Mouse (Mus musculus) yolk sac, embryonic 10.5 days (tissue): ENCODE data around the gene Igsf9b.

Experiments
- DNase-seq: peaks from one replicate; pipeline ENCODE4 v3.0.0-alpha.2; 2017; ENCODE audit warnings: low spot score

Gene Igsf9b

DNA sequence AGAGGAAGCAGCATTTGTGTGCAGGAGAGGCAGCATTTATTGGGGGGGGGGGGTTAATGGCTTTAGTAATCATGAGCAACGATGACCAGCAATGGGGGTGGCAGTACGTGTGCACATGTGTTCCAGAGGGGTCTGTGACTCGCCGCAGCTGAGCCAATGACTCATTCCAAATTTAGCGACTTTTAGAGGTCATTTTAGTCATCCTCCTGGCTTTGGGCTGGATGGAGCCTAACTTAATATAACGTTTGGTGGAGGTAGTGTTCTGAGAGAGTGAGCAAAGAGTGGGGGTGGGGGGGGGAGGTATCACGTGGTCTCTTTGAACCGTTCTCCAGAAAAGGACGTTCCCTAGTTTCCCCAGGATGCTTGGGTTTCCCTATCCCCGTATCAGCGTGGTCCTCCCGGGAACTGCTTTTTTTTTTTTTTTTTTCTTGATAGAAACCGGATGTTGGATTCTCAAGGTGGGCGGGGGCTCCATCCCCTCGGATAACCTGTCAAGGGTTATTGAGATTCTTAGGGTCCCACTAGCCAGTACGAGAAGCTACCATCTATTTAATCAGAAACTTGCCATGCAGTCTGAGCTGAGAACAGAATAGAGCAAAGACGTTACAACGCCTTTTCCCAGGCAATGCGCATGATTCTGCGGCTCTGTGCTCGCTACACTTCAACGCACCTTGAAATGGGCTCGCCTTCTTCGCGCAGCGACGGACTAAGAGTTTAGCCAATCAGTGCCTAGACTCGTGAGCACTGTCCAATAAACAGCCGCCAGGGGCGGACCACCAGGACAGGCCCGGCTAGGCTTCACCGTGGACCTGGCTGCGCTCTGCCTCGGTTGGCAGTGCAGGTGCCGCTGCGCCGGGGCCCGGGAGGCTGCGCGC lies at the start of gene Igsf9b:
Gene Igsf9b (plus strand): TSS at position 794 of the 875 bp plus-strand sequence.
- DNase-seq = peak; percentile 85

DNA sequence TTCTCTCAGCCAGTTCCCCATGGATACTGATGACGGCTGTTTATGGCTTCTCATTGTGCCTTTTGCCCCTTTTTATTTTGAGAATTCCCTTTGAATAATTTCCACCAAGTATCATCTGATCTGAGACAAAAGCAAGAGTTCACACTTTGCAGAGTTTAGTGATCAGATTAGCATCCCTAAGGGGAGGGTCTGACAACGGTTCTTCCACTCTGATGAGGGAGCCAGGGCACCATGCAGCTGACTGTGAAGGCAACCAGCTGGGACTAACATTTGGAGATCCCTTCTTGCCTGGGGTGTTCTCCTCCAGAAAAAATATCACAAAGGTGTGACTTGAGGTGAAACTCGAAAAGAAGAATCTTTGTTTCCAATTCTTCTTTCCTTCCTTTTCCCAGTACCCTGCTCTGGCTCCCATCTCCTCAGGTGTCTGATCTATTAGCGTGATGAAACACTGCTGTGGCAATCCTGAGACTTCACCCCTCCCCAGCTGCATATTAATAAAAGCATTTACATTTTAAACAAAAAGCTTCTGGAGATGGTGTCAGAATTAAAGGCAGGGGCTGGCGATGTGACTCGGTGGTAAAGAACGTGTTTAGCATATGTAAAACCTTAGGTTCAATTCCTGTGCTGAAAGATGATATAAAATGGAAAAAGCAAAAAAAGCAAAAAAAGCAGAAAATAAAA lies 46.8 kb upstream of the Igsf9b start:
- DNase-seq = no peak

DNA sequence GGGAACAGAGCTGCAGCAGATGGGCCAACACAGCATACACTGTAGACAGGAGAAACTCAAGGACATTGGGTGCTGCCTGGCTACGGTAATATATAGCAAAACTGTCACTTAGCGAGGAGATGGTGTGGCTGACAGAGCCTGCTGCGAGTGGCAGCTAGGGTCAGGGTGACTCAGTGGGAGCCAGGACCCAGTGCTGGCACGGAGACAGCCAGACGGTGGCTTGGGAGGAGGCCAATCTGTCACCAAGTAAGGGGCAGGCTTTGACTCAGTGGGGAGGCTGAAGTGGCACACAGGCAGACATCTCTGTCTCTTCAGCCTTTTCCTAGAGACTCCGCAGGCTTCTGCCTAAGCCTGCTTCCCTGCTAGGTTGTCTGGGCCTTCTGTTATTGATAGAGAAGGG lies 42.5 kb upstream of the Igsf9b start:
- no peak for DNase-seq

DNA sequence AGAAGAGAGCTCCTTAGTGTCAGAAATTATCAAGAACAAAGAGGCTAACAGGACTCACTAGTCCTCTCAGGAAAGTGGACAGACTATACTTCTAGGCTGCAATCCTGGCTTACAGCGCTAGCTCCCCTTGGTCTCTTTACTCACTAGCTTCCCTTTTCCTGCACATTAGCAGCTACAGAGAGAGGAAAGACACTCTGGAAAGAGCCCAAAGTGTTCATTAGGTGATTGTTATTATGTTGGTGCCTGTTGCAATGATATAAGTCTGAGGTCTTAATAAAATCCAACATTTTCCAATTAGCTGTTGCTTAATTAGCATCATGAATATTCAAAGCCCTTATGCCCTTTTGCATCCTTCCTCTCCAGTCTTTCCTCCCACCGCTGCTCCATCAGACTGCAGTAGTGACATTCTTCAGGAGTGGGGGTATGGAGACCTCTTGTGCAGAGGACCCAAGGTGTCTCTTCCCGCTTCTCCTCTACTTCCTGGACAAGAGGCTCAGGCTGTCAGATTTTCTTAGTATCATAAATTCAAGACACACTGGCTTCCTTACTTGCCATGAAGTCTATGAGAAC lies 38.5 kb upstream of the Igsf9b start:
- DNase-seq = no peak

DNA sequence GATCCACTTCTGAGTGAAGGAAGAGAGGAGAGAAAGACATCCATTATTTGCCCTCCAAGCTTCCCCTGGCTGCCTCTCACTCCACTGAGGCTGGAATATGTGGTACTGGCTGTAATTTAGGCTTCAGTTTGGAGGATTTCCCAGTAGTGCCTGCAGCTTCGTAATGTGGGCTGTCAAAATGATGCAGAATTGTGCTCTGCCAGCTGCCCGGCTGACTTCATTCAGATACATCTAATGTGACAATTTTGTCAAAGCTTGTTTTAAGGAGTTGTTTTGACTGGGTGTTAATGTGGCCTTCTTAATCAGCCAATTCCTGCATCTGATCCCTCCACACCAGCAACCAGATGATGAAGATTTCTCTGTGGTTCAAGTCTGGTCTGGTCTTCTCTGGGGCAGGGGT lies 37.1 kb upstream of the Igsf9b start:
- no peak for DNase-seq

DNA sequence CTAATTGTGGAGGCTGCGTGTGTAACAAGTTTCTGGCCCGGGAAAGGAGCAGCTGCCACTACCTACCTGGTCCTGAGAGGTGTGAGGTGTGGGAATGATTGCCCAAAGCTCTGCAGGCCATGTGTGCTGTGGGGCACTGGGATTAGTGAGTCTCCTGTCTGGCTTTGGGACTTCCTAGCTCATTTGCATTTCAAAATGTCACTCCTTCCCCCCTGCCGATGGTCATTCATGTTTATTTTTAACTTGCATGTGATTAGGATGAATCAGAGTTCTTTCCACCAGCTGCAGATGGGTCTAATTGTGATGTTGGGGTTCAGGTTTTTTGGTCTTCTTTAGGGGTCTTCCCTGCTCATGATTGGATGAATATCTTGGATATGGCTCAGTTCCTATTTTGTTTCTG lies 34.0 kb upstream of the Igsf9b start:
- no peak for DNase-seq

DNA sequence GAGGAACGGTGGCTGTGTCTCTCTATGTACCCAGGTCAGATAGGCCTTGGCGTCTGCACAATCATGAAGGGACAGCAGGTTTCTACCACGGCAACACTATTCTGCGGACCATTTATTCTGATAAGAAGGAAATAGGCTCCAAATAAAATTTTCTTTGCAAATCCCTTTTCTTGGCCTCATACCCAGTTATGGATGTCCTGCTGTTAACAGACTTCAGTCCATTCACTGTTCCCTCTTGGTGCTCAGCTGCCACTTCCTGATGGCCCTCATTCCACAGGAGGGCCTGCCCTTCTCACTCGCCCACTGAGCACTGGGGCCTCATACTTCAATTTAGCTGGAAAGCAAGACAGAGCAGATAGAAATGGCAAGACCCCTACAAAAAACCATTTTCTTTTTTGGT lies 31.1 kb upstream of the Igsf9b start:
- DNase-seq = no peak

DNA sequence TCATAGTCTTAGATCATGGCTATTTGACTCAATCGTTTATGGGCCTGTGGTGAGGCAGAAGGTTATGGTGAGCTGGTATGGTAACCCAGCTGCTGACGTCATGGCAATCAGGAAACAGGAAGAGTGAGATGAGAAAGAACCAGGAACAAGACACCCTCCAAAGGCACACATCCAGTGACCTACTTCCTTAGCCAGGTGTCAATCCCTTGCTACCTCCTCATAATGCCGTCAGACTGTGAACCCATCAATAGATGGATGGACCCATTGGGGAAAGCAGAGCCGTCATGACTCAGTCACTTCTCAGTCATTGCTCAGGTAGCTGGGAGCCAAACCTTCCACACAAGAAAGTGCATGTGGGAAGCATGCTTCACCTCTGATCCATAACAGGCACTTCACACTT lies 30.5 kb upstream of the Igsf9b start:
- no peak for DNase-seq

DNA sequence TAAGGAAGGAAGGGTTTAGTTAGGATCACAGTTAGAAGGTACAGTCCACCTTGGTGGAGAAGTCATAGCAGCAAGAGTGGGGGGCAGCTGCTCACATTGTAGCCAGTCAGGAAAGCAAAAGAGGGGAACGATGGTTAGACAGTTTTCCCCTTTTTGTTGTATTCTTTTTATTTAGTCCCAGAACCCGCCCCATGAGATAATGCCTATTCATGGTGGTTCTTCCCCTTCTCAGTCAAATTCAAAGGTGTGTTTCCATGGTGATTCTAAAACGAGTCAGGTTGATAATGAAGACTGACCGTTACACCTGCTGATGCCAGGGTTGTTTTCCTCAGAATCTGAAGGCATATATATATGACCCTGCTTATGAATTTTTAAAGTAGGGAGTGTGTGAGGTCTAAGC lies 29.7 kb upstream of the Igsf9b start:
- DNase-seq = no peak

DNA sequence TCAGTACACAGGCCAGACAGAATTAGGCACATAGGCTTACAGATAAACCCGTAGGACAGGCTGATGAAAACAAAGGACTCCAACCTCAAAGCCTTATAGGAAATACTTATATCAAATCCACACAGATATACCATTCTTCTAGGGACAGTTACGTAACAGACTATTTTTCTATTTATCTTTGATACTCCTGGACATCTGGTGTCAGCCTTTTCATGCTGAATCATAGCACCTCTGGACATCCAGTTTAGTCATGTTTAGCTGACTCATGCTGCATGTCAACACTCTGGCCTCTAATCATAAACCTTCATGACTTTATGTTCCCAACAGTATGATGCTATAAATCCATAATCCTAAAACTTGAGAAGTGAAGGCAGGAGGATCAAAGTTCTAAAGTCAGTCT lies 29.1 kb upstream of the Igsf9b start:
- no peak for DNase-seq

DNA sequence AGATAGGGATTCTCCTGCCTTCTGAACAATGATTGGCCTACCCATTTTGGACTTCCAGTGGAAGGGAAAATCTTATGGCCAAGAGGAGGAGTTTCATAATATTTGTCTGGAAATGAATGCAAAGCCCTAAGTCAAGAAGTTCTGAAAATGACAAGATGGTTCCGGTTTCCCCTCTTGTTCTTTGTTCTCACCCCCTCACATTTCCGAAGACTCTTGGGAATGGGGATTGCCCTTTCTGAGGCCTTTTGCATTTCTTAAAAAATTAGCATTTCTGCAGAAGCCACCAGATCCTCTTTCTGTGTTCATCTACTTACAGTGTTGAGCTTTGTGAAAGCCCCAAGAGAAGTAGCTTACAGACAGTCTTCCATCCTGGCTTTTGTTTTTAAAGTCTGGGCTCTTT lies 27.1 kb upstream of the Igsf9b start:
- DNase-seq = no peak

DNA sequence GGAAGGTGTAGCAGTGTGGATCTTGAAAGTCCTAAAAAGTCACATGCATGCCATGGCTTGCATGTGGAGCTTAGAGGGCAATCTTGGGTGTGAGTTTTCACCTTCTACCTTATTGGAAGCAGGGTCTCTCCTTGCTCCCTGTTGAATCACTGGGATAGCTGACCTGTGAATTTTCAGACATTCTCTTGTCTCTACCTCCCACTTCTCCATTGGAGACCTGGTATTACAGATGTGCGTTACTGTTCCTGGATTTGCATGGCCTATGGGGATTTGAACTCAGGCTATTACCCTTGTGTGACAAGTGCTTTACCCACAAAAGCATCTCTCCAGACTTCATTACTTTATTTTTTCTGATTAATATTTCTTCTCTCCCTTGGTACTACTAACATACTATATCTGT lies 26.1 kb upstream of the Igsf9b start:
- no peak for DNase-seq

DNA sequence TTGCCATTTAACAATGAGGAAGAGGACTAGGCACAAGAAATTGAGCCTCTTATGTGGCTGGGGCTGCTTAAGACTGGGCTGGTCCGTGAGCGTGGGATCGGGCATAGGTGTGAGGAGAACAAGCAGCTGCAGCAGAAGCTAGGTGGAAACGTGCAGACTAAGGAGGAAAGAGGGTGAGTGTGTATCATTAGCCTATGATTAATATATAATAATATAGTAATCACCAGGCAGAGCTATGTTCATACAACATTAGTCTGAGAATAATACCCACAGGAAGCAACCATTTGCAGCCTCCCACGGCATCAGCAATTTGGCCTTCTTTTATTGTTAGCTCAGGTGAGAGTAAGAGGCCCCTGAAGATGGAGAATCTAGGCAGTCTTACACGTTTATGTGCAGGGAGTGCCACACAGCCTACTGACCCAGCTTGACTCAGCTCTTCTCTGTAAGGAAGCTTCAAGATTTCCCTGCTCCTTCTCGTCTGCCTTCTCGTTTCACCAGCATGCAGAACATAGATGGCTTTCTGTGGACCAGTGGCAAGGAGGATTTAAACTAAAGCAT lies 22.6 kb upstream of the Igsf9b start:
- no peak for DNase-seq

DNA sequence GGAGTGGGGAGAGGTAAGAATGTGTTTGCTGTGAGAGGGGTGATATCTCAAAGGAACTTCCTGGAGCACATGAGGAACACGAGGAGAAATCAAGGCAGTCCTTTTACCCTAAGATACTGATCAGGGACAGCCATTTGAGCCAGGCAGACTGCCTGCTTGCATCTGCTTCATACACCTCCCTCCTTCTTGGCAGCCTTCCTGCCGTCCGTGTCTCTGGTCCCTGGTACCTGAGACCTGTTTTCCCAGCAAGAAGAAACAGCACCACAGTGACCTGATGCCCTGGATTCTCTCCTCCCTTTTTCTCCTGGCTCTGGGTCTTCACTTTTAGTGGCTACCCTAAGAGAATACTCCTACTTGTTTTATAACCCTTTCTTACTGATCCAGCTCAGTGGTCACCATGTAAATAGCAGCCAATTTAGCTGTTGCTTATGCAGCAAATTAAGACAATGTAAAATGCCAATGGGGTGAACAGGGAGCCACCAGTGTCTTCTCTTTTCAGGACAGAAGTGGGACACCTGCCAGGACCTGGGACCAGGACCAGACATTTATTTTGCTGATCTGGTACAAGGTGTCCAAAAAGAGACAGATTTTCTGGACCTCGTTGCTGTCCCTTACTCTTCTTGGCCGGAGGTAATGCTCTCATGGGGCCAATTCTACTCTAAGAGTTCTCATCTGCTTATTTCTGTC lies 21.5 kb upstream of the Igsf9b start:
- no peak for DNase-seq

DNA sequence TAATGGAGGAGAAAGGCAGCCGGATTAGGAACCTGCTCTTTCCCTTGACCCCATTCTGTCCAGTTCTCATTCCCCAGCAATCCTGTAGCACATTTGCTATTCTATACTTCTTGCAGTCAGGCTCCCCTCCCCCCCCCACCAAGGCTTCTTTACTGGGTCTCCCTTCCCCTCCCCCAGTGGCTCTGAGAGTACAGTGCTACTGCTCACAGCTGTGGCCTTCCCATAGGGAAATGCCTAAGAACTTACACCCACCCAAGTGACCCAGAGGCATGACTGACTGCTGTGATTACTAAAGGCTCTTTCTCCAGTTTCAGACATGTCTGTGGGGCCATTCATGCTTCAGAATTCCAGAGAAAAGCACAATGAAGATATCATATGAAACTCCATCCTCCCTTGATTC lies 20.0 kb upstream of the Igsf9b start:
- DNase-seq = no peak

DNA sequence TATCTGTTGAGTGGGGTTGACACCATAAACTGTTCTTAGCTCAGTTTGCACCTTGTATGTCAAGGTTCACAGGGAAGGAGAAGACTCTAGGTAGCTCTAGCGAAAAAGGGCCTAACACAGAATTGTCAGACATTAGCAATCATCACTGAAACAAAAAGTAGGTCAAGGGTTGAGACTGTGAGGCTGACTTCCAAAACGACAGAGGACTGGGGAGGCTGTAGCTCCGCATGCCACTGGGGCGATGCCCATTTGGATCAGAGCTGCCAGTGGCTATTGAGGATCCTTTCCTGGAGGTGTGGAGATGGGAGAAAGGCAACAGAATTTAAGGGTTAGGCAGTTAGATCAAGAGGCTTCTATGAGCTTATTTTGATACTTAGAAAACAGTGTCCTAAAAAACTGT lies 18.0 kb upstream of the Igsf9b start:
- no peak for DNase-seq

DNA sequence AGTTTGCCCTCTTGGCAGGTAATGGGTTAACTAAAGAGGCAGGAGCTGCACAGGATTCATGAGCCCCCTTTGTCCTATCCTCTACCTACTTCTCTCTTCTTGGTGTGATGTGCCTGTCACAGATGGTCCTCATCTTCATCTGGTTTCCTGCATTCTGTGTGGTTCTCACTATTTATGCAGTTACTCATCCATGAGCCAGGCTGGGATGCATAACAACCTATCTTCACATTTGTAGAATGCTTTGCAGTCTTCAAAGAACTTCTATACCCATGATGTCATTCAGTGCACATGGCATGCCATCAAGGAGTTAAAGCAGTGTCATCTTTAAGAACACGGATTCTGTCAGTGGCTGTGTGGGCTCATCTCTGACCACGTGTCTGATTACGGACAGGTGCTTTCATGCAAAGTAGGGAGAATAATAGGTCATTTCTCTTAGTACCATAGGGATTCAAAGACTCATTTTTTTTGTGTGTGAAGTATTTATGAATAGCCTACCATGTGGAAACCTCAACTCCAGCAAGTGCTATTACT lies 13.2 kb upstream of the Igsf9b start:
- DNase-seq = no peak

DNA sequence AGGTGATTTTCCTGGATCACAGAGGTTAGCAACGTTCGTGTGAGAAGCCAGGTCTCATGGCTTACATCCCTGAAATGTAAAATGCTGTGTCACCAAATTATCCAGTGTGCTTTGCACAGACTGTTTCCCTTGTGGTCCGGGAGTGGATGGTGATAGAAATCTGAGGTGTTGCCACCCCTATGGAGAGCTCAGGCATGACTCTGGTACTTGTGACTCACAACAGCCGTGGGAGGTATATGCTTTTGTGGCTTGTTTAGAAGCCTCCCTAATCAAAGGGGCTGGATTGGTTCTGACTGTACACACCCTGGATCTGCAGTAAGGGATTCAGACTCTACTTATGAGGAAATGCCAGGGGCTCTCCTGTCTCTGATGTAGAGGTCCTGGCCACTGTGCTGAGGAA lies 12.7 kb upstream of the Igsf9b start:
- no peak for DNase-seq

DNA sequence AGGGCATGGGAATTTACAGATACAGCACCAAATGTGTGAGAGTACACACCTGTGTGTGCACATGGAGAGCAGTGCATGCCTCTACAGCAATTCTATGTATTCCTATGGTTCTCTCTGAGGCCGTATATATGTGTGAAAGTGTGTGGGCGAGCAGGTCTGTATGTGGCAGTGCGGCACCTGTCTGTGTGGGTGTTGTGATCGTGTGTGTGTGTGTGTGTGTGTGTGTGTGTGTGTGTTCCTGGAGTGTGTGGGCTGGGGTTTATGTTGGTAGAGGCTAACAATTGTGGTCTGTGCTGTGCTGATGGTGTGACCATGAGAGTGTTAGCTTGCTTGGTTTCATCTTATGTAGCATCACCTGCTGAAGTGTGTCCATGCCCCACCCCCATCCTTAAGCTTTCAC lies 12.1 kb upstream of the Igsf9b start:
- no peak for DNase-seq

DNA sequence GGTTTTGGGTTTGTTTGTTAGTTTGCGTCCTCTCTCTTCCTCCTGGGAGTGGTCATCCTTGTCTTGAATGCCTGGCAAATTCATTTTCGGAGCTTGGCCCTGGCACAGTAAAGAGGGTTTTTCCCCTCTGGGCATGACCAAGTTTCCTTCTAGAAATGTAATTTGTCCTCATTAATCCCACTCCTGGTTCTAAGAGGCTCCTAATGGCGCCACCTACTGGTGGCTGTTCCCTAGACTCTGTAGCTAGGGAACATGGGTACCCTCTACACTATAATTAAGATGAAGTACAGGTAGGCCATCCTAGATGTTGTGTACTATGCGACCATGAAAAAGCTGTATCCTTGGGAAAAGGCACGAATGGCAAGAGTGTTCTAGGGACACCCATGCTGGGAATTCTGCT lies 11.6 kb upstream of the Igsf9b start:
- no peak for DNase-seq

DNA sequence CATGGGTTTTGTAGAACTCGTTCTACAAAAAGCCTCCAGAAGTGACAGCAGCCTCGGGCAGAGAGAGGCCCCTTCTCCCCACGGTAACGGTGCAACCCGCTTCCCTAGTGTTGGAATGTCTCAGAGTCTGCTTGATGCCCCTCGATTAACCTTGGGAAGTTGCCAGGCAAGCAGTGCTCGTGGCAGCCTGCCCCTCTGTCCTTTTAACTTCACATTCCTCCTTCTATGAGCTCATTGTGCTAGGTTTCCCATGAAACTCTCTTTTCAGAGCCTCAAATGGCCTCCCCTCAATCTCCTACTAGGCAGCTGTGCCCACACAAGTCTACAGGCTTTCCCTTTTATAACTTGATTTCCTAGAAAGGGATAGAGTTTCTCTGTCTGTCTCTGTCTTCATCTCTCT lies 10.6 kb upstream of the Igsf9b start:
- no peak for DNase-seq
